Mouse (Mus musculus): ENCODE data around the gene Plekhg3. TPM values are rescaled to one million over a fixed set of nuclear protein-coding genes. Genes with fewer than 3 reads are reported as not detected.
A peak's percentile ranks its signal among the peaks of the same experiment; 100 is the strongest.

Plekhg3 gene
- total and polyA plus RNA-seq, 3 experiments: 12.4 to 17.8 (median 12.5) TPM

GRCm38 (mm10) chr12:76514842-76515241 lies 15.8 kb upstream of the Plekhg3 start:
- TF ChIP-seq GATA1 (IDR thresholded peaks at IDR 0.05; ENCODE audit: borderline replicate concordance, low read length): no peak
- no peak for TF ChIP-seq CTCF (IDR thresholded peaks at IDR 0.05; ENCODE audit: low read depth, low read length)
- TF ChIP-seq GATA2 (IDR thresholded peaks at IDR 0.05; ENCODE audit: borderline replicate concordance, low read depth, low read length): no peak
- no peak for TF ChIP-seq POLR2AphosphoS5 (IDR thresholded peaks at IDR 0.05; ENCODE audit: insufficient replicate concordance, low read depth, low read length)
- TF ChIP-seq TAL1 (conservative IDR thresholded peaks at IDR 0.05; ENCODE audit: low read depth, low read length): no peak
- H3K27me3 ChIP-seq (ENCODE audit: insufficient read depth, low read length): peaks cover 36% of the 10 kb centered on the region

GRCm38 (mm10) chr12:76518000-76518399 lies 12.7 kb upstream of the Plekhg3 start:
- no peaks in the 10 kb centered on the region for H3K36me3 ChIP-seq (replicated peaks)
- H3K9me3 ChIP-seq (replicated peaks): no peaks in the 10 kb centered on the region
- ATAC-seq (ENCODE audit: extremely low read depth, insufficient number of reproducible peaks, low FRiP score, poor library complexity, severe bottlenecking) (no peak), DNase-seq (ENCODE audit: low spot score) (no peak)
- TF ChIP-seq GATA1 (IDR thresholded peaks at IDR 0.05; ENCODE audit: borderline replicate concordance, low read length): no peak
- no peak for TF ChIP-seq GATA2 (IDR thresholded peaks at IDR 0.05; ENCODE audit: borderline replicate concordance, low read depth, low read length)
- no peak for TF ChIP-seq CTCF (IDR thresholded peaks at IDR 0.05; ENCODE audit: low read depth, low read length)
- no peak for TF ChIP-seq POLR2AphosphoS5 (IDR thresholded peaks at IDR 0.05; ENCODE audit: insufficient replicate concordance, low read depth, low read length)
- TF ChIP-seq TAL1 (conservative IDR thresholded peaks at IDR 0.05; ENCODE audit: low read depth, low read length): no peak
- H3K4me3 ChIP-seq (ENCODE audit: low read depth, low read length): no peak overlapping the region
- peaks cover 14% of the 10 kb centered on the region for H3K4me1 ChIP-seq (ENCODE audit: insufficient read depth, low read depth, low read length)
- peaks cover 54% of the 10 kb centered on the region for H3K27me3 ChIP-seq (ENCODE audit: insufficient read depth, low read length)

More at GRCm38 (mm10) chr12:76514842-76515241, 15.8 kb upstream of the Plekhg3 start:
- no peak overlapping the region for H3K4me3 ChIP-seq (ENCODE audit: low read depth, low read length)
- H3K9me3 ChIP-seq (replicated peaks): no peaks in the 10 kb centered on the region
- DNase-seq (ENCODE audit: low spot score): no peak
- no peak for ATAC-seq (ENCODE audit: extremely low read depth, insufficient number of reproducible peaks, low FRiP score, poor library complexity, severe bottlenecking)
- no peaks in the 10 kb centered on the region for H3K36me3 ChIP-seq (replicated peaks)
- H3K4me1 ChIP-seq (ENCODE audit: insufficient read depth, low read depth, low read length): peaks cover 9% of the 10 kb centered on the region

GRCm38 (mm10) chr12:76518909-76519842 lies 11.5 kb upstream of the Plekhg3 start:
- Histone ChIP-seq H3K36me3 (replicated peaks) (no peaks in the 10 kb centered on the region), H3K9me3 (replicated peaks) (no peaks in the 10 kb centered on the region), H3K4me3 (ENCODE audit: low read depth, low read length) (no peak overlapping the region), H3K27me3 (ENCODE audit: insufficient read depth, low read length) (peaks cover 59% of the 10 kb centered on the region), H3K4me1 (ENCODE audit: insufficient read depth, low read depth, low read length) (peaks cover 16% of the 10 kb centered on the region)
- ATAC-seq (ENCODE audit: extremely low read depth, insufficient number of reproducible peaks, low FRiP score, poor library complexity, severe bottlenecking) (no peak), DNase-seq (ENCODE audit: low spot score) (no peak)
- TF ChIP-seq TAL1 (conservative IDR thresholded peaks at IDR 0.05; ENCODE audit: low read depth, low read length) (no peak), GATA1 (IDR thresholded peaks at IDR 0.05; ENCODE audit: borderline replicate concordance, low read length) (no peak), GATA2 (IDR thresholded peaks at IDR 0.05; ENCODE audit: borderline replicate concordance, low read depth, low read length) (no peak), POLR2AphosphoS5 (IDR thresholded peaks at IDR 0.05; ENCODE audit: insufficient replicate concordance, low read depth, low read length) (no peak), CTCF (IDR thresholded peaks at IDR 0.05; ENCODE audit: low read depth, low read length) (no peak)

- peaks cover 81% of the 10 kb centered on the region for H3K27me3 ChIP-seq (ENCODE audit: insufficient read depth, low read length)
- no peak for ATAC-seq (ENCODE audit: extremely low read depth, insufficient number of reproducible peaks, low FRiP score, poor library complexity, severe bottlenecking)
These were observed 7.0 kb upstream of the Plekhg3 start for GRCm38 (mm10) chr12:76523654-76524053.

GRCm38 (mm10) chr12:76524915-76525314 lies 5.8 kb upstream of the Plekhg3 start:
- ATAC-seq (ENCODE audit: extremely low read depth, insufficient number of reproducible peaks, low FRiP score, poor library complexity, severe bottlenecking): no peak
- H3K9me3 ChIP-seq (replicated peaks): no peaks in the 10 kb centered on the region
- H3K27me3 ChIP-seq (ENCODE audit: insufficient read depth, low read length): peaks cover 86% of the 10 kb centered on the region
- no peaks in the 10 kb centered on the region for H3K36me3 ChIP-seq (replicated peaks)
- no peak for TF ChIP-seq GATA1 (IDR thresholded peaks at IDR 0.05; ENCODE audit: borderline replicate concordance, low read length)
- no peak for TF ChIP-seq POLR2AphosphoS5 (IDR thresholded peaks at IDR 0.05; ENCODE audit: insufficient replicate concordance, low read depth, low read length)
- TF ChIP-seq TAL1 (conservative IDR thresholded peaks at IDR 0.05; ENCODE audit: low read depth, low read length): no peak
- TF ChIP-seq CTCF (IDR thresholded peaks at IDR 0.05; ENCODE audit: low read depth, low read length): no peak
- no peak for TF ChIP-seq GATA2 (IDR thresholded peaks at IDR 0.05; ENCODE audit: borderline replicate concordance, low read depth, low read length)
- H3K4me1 ChIP-seq (ENCODE audit: insufficient read depth, low read depth, low read length): peaks cover 26% of the 10 kb centered on the region
- no peak for DNase-seq (ENCODE audit: low spot score)
- H3K4me3 ChIP-seq (ENCODE audit: low read depth, low read length): no peak overlapping the region

More at GRCm38 (mm10) chr12:76523654-76524053, 7.0 kb upstream of the Plekhg3 start:
- no peak for TF ChIP-seq POLR2AphosphoS5 (IDR thresholded peaks at IDR 0.05; ENCODE audit: insufficient replicate concordance, low read depth, low read length)
- TF ChIP-seq GATA2 (IDR thresholded peaks at IDR 0.05; ENCODE audit: borderline replicate concordance, low read depth, low read length): no peak
- TF ChIP-seq GATA1 (IDR thresholded peaks at IDR 0.05; ENCODE audit: borderline replicate concordance, low read length): no peak
- TF ChIP-seq CTCF (IDR thresholded peaks at IDR 0.05; ENCODE audit: low read depth, low read length): no peak
- TF ChIP-seq TAL1 (conservative IDR thresholded peaks at IDR 0.05; ENCODE audit: low read depth, low read length): no peak
- Histone ChIP-seq H3K4me1 (ENCODE audit: insufficient read depth, low read depth, low read length) (peaks cover 25% of the 10 kb centered on the region), H3K9me3 (replicated peaks) (no peaks in the 10 kb centered on the region), H3K36me3 (replicated peaks) (no peaks in the 10 kb centered on the region), H3K4me3 (ENCODE audit: low read depth, low read length) (no peak overlapping the region)
- no peak for DNase-seq (ENCODE audit: low spot score)

GRCm38 (mm10) chr12:76527245-76527881 lies 3.3 kb upstream of the Plekhg3 start:
- Histone ChIP-seq H3K9me3 (replicated peaks) (no peaks in the 10 kb centered on the region), H3K4me1 (ENCODE audit: insufficient read depth, low read depth, low read length) (peaks cover 33% of the 10 kb centered on the region), H3K27me3 (ENCODE audit: insufficient read depth, low read length) (peaks cover 88% of the 10 kb centered on the region), H3K36me3 (replicated peaks) (no peaks in the 10 kb centered on the region), H3K4me3 (ENCODE audit: low read depth, low read length) (no peak overlapping the region)
- no peak for TF ChIP-seq GATA1 (IDR thresholded peaks at IDR 0.05; ENCODE audit: borderline replicate concordance, low read length)
- no peak for TF ChIP-seq TAL1 (conservative IDR thresholded peaks at IDR 0.05; ENCODE audit: low read depth, low read length)
- TF ChIP-seq POLR2AphosphoS5 (IDR thresholded peaks at IDR 0.05; ENCODE audit: insufficient replicate concordance, low read depth, low read length): no peak
- TF ChIP-seq CTCF (IDR thresholded peaks at IDR 0.05; ENCODE audit: low read depth, low read length): no peak
- no peak for TF ChIP-seq GATA2 (IDR thresholded peaks at IDR 0.05; ENCODE audit: borderline replicate concordance, low read depth, low read length)
- DNase-seq (ENCODE audit: low spot score): peak; percentile 71
- peak; percentile 50 for ATAC-seq (ENCODE audit: extremely low read depth, insufficient number of reproducible peaks, low FRiP score, poor library complexity, severe bottlenecking)
